Mouse (Mus musculus): ENCODE data around the gene Phf24. TPM values are rescaled to one million over a fixed set of nuclear protein-coding genes. Genes with fewer than 3 reads are reported as not detected.

The Phf24 gene
- total and polyA plus RNA-seq, 3 experiments: not detected

DNA sequence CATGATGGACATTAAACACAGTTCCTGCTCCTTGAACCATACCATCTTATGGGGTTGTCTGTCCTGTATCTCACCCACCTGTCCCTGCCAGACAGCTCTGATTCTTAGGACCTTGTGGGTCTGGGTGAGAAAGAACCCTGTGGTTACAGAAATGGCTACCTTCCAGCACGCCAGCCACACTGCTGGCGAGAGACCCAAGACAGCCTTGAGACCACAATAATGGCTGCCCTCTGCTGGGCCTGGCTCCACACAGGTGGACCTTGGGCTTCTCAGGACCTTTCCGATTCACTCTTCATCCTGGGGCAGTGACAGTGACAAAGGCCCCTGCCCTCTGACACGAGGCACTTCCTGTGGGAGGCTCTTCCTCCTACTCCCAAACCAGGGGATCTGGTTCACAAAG is 42.9 kb downstream of the Phf24 start:
- H3K4me3 ChIP-seq (replicated peaks in 1 of 3; ENCODE audit: low read depth in 2 of 3, low read length in 2 of 3, poor library complexity in 1 of 3): no peak overlapping the region
- H3K4me1 ChIP-seq (ENCODE audit: control insufficient read depth in 1 of 2, insufficient read depth in 2 of 2): peaks cover 0 to 10% of the 10 kb centered on the region in 2 experiments; a peak in 2 of 4 replicates
- in situ Hi-C loops (cut with MboI; ENCODE audit: low pct_ligation_motif_present, low pct_unique_long_range_greater_than_20kb, low sequenced_read_pairs) (no loop called here), dilution Hi-C loops (cut with MboI; ENCODE audit: extremely low pct_ligation_motif_present, extremely low pct_unique_long_range_greater_than_20kb, low sequenced_read_pairs) (no loop called here)
- peaks cover 4 to 37% of the 10 kb centered on the region in 2 experiments for H3K36me3 ChIP-seq (replicated peaks in 1 of 2; ENCODE audit: control insufficient read depth in 1 of 2, insufficient read depth in 1 of 2, low read length in 1 of 2)
- H3K4me2 ChIP-seq (ENCODE audit: insufficient read depth, low read depth, poor library complexity, severe bottlenecking): no peak overlapping the region
- no peaks in the 10 kb centered on the region for H3K27me3 ChIP-seq (replicated peaks)
- no peak overlapping the region for H3K27ac ChIP-seq (ENCODE audit: insufficient read depth, low read depth)
- H3K9ac ChIP-seq (ENCODE audit: insufficient read depth, low read depth): no peak overlapping the region
- DNase-seq (ENCODE audit: extremely low read depth): no peak
- no peaks in the 10 kb centered on the region for H3K9me3 ChIP-seq (replicated peaks; ENCODE audit: low read length)
- TF ChIP-seq TBP (conservative IDR thresholded peaks at IDR 0.05; ENCODE audit: low read depth, low read length) (no peak), CHD2 (IDR thresholded peaks at IDR 0.05; ENCODE audit: low read length) (no peak), EP300 (IDR thresholded peaks at IDR 0.05; ENCODE audit: low read length) (no peak), ZNF384 (IDR thresholded peaks at IDR 0.05; ENCODE audit: low read depth, low read length) (no peak), MAX (IDR thresholded peaks at IDR 0.05; ENCODE audit: low read length) (no peak), SIN3A (IDR thresholded peaks at IDR 0.05; ENCODE audit: low read length) (no peak), ZKSCAN1 (IDR thresholded peaks at IDR 0.05; ENCODE audit: borderline replicate concordance, low read depth, low read length) (no peak), GABPA (IDR thresholded peaks at IDR 0.05; ENCODE audit: insufficient replicate concordance, low read depth, low read length) (no peak), KAT2A (IDR thresholded peaks at IDR 0.05; ENCODE audit: insufficient replicate concordance, low read length) (no peak), TCF12 (IDR thresholded peaks at IDR 0.05; ENCODE audit: low read depth, low read length) (no peak), MAZ (IDR thresholded peaks at IDR 0.05; ENCODE audit: low read depth, low read length) (no peak), PAX5 (IDR thresholded peaks at IDR 0.05; ENCODE audit: low read length) (no peak), USF1 (IDR thresholded peaks at IDR 0.05; ENCODE audit: low read depth, low read length) (no peak), JUND (conservative IDR thresholded peaks at IDR 0.05; ENCODE audit: low read depth, low read length) (no peak)
- H3K79me2 ChIP-seq (replicated peaks; ENCODE audit: control insufficient read depth, extremely low read depth, insufficient read depth, poor library complexity, severe bottlenecking): no peaks in the 10 kb centered on the region

DNA sequence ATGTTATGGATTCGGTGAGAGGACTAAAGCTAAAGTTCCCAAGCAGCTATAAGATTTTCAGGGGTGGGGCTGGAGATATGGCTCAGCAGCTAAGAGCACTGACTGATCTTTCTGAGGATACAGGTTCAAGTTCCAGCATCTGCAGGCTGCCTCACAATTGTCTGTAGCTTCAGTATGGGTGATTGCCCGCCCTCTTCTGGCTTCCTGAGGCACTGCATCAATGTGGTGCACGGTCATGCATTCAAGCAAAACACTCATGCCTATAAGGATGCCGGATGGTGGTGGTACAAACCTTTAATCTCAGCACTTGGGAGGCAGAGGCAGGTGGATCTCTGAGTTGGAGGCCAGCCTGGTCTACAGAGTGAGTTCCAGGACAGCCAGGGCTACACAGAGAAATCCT is 45.1 kb downstream of the Phf24 start:
- Histone ChIP-seq H3K4me2 (ENCODE audit: insufficient read depth, low read depth, poor library complexity, severe bottlenecking) (no peak overlapping the region), H3K4me1 (ENCODE audit: control insufficient read depth in 1 of 2, insufficient read depth in 2 of 2) (peaks cover 8 to 11% of the 10 kb centered on the region in 2 experiments), H3K79me2 (replicated peaks; ENCODE audit: control insufficient read depth, extremely low read depth, insufficient read depth, poor library complexity, severe bottlenecking) (no peaks in the 10 kb centered on the region), H3K4me3 (replicated peaks in 1 of 3; ENCODE audit: low read depth in 2 of 3, low read length in 2 of 3, poor library complexity in 1 of 3) (no peak overlapping the region), H3K36me3 (replicated peaks in 1 of 2; ENCODE audit: control insufficient read depth in 1 of 2, insufficient read depth in 1 of 2, low read length in 1 of 2) (peaks cover 4 to 31% of the 10 kb centered on the region in 2 experiments), H3K9ac (ENCODE audit: insufficient read depth, low read depth) (no peak overlapping the region), H3K27me3 (replicated peaks) (no peaks in the 10 kb centered on the region), H3K27ac (ENCODE audit: insufficient read depth, low read depth) (no peak overlapping the region), H3K9me3 (replicated peaks; ENCODE audit: low read length) (no peaks in the 10 kb centered on the region)
- DNase-seq (ENCODE audit: extremely low read depth): peak; percentile 67
- TF ChIP-seq SMC3 (IDR thresholded peaks at IDR 0.05; ENCODE audit: low read depth, low read length) (peak; percentile 58), UBTF (IDR thresholded peaks at IDR 0.05; ENCODE audit: low read depth, low read length) (no peak), CTCF (conservative IDR thresholded peaks at IDR 0.05 in 1 of 2, IDR thresholded peaks at IDR 0.05 in 1 of 2; ENCODE audit: low read depth in 2 of 2, low read length in 2 of 2) (peak; percentile 72 to 77), RAD21 (IDR thresholded peaks at IDR 0.05; ENCODE audit: low read depth, low read length) (peak; percentile 35)
- dilution Hi-C loops (cut with MboI; ENCODE audit: extremely low pct_ligation_motif_present, extremely low pct_unique_long_range_greater_than_20kb, low sequenced_read_pairs) (no loop called here), in situ Hi-C loops (cut with MboI; ENCODE audit: low pct_ligation_motif_present, low pct_unique_long_range_greater_than_20kb, low sequenced_read_pairs) (loop anchor here (5.0 kb wide), 1 partner anchor 89 kb away; the partner anchor contains the start of gene Fam205c)

Data from CH12.LX (cell line).